Mouse (Mus musculus) urinary bladder, postnatal 14 days (tissue): ENCODE results near the gene Enthd1.
"Not testable (repeated sequence)": the region's sequence is repeated elsewhere in the genome, so short reads cannot be mapped to it uniquely, and the experiment has no call there.

Source experiments
- DNase-seq: peaks from one replicate; pipeline ENCODE4 v3.0.0; 2021; ENCODE audit warnings: low spot score

Enthd1 gene

GRCm38 (mm10) chr15:80565106-80565665 lies at the start of gene Enthd1:
TSS of gene Enthd1 (minus strand) at chr15:80565156.
- DNase-seq = no peak

GRCm38 (mm10) chr15:80613904-80614303 lies 48.9 kb upstream of the Enthd1 start:
- no peak for DNase-seq

DNA sequence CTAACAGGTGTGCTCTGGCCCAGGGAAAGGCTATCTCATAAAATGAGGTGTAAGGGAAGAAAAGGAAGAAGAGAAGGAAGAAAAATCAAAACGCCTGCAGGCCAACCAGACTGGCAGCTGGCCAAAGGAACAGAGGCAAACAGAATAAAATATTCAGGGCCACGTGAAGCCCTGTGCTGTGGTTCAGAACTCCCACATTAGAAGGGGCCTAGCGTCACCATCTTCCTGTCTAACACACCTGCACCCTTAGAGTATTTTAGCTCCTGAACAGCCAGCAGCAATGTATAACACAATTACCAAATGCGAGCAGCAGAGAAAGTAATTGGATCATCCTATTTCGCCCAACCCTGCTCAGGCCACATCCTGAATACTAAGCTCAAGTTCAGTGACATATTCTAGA lies 46.5 kb upstream of the Enthd1 start:
- DNase-seq = no peak

GRCm38 (mm10) chr15:80610335-80610734 lies 45.4 kb upstream of the Enthd1 start:
- no peak for DNase-seq

- no peak for DNase-seq
Measured at GRCm38 (mm10) chr15:80607970-80608369, 43.0 kb upstream of the Enthd1 start.

DNA sequence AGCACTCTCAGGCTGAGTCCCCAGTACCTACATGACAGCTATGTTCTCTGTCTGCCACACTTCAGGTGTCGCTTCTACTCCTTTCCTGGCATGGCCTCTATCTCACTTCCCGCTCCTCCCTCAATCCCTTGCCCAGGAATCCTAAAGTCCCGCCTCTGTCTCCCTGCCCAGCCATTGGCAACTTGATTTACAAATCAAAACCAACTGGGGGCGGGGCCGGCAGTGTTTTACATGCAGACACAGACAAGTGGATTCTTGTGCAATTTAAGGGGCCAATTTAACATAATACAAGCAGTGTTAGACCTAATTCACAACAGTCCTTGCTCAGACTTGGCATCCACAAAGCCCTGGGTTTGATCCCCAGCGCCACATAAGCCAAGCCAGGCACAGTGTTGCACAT lies 39.1 kb upstream of the Enthd1 start:
- no peak for DNase-seq

- DNase-seq = no peak
Measured at GRCm38 (mm10) chr15:80602487-80602886, 37.5 kb upstream of the Enthd1 start.

GRCm38 (mm10) chr15:80601456-80601855 lies 36.5 kb upstream of the Enthd1 start:
- DNase-seq = no peak

DNA sequence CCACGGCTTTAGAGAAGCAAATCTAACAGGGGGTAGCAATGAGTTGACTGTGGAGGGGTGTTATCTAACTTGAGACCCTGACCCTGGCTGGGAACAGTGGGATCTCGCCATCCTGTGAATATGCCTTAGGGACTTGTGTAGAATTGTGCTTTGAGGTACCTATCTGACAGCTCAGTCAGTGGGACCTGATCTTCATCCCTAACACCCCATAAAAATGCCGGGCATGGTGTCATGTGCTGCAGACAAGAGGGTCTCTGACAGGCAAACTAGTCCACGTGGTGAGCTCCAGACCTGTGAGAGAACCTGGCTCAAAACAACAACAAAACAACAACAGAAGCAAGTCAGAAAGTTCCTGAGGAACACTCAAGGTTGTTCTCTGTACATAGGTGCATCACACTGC lies 34.9 kb upstream of the Enthd1 start:
- no peak for DNase-seq

GRCm38 (mm10) chr15:80599213-80599750 lies 34.3 kb upstream of the Enthd1 start:
- DNase-seq = peak; percentile 58

- DNase-seq = no peak
Measured at GRCm38 (mm10) chr15:80598750-80599149, 33.8 kb upstream of the Enthd1 start.

DNA sequence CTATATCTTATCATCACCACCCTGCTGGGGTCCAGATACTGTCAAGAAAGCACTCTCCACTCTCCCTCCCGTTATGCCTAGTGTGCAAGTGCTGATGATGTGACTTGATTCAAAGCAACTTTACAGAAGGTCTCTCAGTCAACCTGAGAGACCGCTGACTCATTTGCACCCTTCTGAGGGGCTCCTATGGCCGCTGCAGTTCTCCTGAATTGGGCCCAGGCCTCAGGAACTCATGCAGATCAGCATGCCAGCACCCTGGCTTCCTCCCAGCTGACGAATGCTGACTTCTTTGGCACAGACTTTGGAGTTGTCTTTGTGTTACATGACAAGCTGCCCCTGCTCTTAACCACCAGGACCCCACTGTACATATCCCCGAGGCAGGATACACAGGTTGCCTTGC lies 28.9 kb upstream of the Enthd1 start:
- no peak for DNase-seq

GRCm38 (mm10) chr15:80592737-80593136 lies 27.8 kb upstream of the Enthd1 start:
- DNase-seq = no peak

GRCm38 (mm10) chr15:80590641-80591040 lies 25.7 kb upstream of the Enthd1 start:
- no peak for DNase-seq

DNA sequence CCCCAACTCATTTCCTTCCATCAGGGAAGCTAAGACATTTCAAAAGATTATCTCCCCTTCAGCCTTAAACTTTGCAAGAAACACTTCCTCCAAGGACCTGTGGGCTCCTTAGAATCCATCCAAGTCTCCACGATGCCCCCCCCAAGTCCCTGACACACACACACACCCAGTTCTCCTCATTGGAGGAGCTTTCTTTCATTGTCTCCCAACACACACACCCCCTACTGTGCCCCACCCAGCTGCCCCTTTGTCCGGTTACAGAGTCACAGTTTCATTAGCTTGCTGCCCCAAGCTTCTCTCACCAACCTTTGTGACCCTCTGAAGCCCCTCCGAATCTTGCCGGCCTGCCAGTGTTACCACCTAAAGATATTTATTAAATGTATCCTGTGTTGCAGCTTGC lies 21.3 kb upstream of the Enthd1 start:
- no peak for DNase-seq

GRCm38 (mm10) chr15:80582581-80583495 lies 17.9 kb upstream of the Enthd1 start:
- DNase-seq = peak; percentile 45

DNA sequence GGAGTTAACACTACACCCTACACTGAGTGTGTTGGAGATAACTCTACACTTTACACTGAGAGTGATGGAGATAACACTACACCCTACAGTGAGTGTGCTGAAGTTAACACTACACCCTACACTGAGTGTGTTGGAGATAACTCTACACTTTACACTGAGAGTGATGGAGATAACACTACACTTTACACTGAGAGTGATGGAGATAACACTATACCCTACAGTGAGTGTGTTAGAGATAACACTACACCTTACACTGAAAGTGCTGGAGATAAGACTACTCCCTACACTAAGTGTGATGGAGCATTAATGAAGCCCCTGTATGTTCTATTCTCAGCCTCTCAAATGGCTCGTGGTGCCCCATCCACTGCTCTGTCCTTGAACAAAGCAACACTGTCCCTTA lies 15.6 kb upstream of the Enthd1 start:
- DNase-seq = not testable (repeated sequence)

DNA sequence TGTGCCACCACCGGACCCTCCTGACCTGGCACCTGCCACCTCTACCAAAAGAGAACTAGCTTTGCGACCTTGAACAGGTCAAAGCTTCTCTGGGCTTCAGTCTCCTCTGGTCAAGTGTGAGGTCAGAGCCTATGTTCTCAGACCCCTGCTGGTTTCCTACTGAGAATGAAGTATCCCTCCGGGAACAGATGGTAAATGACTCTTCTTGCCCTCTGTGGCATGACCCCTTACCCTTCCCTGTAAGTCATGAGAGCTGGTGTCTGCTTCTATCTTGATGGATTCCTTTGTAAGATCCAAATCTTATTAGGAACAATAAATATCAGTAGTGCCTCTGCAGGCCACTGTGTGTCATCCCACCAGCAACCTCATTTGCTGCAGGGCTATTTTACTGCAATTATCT lies 14.2 kb upstream of the Enthd1 start:
- no peak for DNase-seq

DNA sequence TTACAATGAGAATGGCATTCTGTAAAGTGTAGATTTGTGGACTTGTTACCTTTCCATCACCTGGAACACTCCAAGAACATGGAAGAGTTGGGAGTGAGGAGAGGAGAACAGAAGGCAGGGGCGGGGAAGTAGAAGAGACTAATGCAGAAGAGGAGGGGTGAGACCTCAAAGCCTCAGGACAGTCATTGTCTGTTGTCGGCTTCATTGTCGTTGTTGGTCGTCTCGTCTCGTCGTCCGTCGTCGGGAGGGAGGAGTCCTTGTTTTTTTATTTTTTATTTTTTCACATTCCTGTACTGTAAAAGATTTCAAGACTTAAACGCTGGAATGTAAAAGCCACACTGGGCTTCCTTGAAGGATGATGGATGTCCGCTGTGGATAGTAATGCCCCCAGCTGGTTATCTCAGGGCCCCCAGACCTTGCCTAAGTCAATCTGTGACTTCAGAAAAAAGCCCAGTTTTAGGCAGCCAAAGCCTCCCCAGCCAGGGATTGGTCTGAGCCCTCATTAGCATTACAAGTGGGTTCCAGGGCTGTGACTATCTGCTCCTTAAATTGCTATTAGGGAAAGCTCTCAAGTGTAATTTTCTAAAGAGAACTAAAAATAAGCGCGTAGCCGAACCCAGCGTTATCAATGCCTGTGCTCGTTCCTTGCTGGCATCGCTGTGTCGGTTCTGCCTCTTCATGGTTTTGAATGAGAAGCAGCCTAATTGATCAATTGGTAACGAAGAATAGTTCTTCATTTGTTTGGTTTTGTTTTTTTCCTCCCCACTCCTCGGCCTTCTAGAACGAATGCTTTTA lies 12.4 kb upstream of the Enthd1 start:
- DNase-seq = no peak

GRCm38 (mm10) chr15:80576415-80576994 lies 11.5 kb upstream of the Enthd1 start:
- DNase-seq = no peak

- no peak for DNase-seq
Measured at GRCm38 (mm10) chr15:80575817-80576370, 10.9 kb upstream of the Enthd1 start.
